Mouse (Mus musculus): Measurements from ENCODE around the gene Tnfaip8l2.

- TF ChIP-seq POLR2A (IDR thresholded peaks at IDR 0.05; ENCODE audit: borderline replicate concordance, low read depth, low read length): no peak
- no peak for TF ChIP-seq CTCF (IDR thresholded peaks at IDR 0.05; ENCODE audit: low read depth, low read length)
Measured at GRCm38 (mm10) chr3:95129226-95129651, 12.9 kb downstream of the Tnfaip8l2 start.

All from bone marrow macrophage, adult 2 months (primary cell).